Mouse (Mus musculus) embryo, embryonic 9.5 days (tissue): ENCODE measurements at regions not wholly inside any gene's neighbourhood (a gene's known extent, or its start where the extent isn't known, plus 50 kb on each side); places are given as distances from the start of the nearest gene placed in this dataset.
A peak's percentile ranks its signal among the peaks of the same experiment; 100 is the strongest.

Source experiments
- DNase-seq: peaks from one replicate; pipeline ENCODE4 v3.0.0-alpha.2; 2017; ENCODE audit errors: extremely low spot score

DNA sequence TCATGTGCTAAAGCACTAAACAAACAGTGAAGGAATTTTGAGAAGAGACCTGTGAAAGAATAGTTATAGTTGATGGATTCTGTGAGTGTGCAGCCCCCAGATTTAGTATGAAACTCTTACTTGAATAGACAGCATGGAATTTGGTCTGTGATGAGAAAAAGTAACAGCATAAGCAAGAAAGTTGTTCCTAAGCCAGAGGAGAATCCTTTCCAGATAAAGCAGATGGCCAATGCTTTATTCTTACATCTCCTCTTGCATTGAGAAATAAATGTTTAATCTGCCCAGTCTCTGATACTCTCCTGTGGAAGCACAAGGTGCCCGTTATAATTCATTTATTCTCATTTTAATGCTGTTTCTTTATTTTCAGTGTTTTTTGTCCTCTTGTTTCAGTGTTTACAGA is 263.5 kb downstream of the Tecrl start:
- DNase-seq: no peak

DNA sequence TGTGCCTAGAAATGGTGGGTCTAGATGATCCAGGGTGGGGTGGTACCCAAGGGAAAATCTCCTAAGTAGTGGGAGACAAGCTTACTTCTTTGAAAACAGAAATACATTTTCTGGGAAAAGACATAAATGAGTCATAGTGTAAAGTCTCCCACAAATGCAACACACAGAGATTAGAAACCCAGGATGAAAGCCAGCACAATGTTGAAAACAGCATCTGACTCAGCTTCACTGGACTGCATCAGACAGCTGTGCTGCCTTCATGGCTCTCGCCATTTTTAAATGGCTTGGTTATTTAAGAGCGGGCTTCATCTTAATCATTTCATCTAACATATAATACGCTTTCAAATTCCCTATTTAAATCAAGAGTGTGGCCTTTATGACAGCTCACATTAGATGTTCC is 300.2 kb downstream of the Tecrl start:
- no peak for DNase-seq

DNA sequence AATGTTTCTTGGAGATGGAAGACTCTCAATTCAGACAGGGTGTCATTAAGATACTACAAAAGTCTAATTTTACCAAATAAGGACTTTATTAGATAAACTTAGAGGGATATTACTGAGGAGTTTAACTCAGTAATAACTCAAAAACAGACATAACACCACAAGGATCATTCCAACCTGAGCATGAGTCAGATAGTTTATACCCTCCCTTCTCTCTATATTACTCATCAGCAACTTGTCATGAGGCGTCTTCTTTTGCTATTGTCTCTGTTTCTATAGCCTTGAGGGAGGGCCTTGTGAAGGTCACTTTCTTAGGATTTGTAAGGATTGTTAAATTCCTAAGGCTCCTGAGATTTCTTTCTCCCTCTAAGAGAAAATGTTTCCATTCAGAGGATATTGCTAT is 307.8 kb downstream of the Tecrl start:
- no peak for DNase-seq

DNA sequence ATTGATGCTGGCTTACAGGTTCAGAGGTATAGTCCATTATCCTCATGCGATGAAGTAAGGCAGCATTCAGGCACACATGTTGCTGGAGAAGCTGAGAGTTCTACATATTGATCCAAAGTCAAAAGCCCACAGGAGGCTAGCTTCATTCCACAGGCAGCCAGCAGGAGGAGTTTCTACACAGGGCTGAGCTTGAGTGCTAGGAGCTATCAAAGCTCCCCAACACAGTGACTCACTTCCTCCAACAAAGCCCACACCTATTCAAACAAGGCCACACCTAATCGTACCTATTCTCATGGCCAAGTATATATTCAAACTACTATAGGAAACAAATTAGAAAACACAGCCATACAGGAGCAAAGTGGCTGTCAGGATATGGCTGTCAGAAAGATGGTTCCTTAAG is 325.3 kb downstream of the Tecrl start:
- DNase-seq: no peak

DNA sequence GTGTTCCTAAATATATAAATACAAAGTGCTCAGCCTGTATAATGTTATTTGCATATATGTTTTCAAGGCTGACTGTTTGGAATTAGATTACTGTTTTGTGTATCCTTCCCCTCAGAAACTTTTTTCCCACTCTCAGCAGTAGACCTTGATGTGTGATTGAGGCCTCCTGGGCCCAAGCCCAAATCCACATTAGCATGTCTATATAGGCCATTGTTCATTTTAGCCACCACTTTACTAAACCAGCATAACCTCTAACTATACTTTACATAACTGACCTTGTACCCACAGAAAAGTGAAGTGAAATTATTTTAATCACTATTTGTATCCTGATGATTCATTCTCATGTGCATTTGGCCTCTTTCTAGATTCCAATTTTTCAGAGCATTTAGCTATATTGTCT is 349.0 kb downstream of the Tecrl start:
- no peak for DNase-seq

DNA sequence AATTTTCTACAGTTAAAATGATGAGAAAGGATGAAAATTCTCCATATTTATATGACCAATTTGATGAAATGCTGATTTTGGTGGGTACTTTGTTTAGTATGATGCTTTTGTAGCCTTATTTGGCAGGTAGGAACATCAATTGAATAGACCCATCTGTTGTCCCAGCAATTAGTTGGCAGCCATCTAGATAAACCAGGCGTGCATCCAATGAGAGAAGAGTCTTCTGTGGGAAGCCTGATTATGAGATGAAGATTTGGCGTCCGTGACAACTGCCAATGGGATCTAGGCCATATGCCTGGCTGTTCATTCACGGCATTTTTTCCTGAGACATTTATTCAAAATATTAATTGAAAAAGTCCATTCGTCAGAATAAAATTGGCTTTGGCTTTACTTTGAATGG is 365.9 kb downstream of the Tecrl start:
- DNase-seq: no peak

DNA sequence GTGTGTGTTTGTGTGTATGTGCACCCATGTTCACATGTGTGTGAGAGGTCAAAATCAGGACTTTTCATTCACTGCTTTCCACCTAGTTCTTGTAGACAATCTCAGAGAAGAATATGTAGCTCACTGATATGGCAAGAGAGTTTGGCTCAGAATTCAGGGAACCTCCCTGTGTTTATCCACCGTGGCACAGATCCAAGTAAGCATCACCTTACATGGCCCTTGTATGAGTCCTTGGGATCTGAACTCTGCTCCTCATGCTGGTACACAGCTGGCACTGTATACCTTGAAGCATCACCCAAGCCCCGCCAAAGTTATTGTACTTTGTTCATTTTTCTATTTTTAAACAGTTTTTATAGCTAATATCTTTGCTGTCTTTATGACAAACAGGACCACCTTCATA is 385.7 kb downstream of the Tecrl start:
- DNase-seq: no peak

DNA sequence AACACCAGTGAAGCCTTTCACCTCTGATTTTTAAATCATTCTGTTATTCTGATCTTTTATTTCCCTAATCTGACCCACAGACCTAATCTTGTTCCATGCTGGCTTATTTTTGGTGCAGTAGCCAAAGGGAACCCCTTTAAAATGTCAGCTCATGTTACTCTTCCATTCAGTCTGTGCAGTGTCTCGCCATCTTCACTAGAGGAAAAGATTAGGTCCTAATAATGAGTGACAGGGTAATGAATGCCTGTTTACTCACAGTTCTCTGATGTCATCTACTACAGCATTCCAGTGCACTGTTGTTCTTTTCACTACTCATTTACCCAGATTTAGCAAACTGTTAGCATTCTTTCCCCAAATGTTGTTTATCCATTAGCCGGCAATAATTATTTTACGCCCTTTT is 388.2 kb downstream of the Tecrl start:
- no peak for DNase-seq

DNA sequence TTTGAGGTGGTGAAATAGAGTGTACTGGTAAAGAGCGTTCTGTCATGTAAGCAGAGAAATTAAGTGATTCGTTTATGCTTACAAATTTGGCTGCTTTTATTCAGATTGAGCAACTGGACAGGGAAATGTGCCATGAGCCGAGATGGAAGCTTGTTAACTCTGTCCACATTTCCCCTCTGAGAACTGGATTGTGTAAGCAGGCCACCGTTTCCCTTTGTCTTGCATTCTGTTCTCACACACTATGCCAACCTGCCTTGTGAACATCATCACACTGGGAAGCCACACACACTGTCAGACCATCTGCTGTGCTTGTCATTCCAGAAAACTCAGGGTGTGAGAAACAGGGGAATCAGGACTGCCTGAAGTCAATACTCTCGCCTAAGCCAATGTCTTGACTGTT is 388.8 kb downstream of the Tecrl start:
- peak; percentile 2 for DNase-seq

DNA sequence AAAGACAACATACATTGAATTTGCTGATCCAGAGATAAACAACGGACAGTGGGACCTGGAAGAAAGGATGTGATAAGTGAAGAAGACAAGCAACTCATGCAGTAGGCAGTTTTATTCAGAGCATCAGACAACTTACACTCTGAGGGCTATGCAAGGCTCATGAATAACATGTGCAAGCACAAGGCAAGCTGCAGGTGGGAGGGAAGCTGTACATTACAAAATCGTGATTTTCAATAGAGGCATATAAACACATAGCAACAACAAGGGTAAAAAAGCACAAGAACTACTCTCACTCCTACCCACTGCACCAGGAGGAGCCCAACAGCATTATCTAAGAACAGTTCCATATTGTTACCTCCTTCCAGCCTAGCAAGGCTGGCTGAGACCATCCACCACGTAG is 390.5 kb downstream of the Tecrl start:
- DNase-seq: no peak

DNA sequence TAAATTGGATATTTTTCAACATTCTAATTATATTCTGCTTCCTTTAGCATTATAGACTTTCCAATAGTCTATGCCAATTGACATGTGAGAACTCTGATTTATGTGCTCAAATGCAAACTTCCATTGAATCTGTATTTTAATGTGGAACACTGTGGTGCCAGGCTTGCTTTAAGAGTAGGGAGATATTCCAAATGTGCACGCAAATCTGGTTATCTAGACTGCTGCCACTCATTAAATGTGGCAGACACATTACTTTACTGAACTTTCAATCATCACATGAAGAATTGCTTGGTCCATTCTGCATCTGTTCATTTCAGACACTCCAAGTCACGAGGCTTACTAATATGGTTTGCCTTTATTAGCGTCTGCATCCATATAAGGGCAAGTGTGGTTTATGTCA is 399.0 kb downstream of the Tecrl start:
- DNase-seq: no peak

DNA sequence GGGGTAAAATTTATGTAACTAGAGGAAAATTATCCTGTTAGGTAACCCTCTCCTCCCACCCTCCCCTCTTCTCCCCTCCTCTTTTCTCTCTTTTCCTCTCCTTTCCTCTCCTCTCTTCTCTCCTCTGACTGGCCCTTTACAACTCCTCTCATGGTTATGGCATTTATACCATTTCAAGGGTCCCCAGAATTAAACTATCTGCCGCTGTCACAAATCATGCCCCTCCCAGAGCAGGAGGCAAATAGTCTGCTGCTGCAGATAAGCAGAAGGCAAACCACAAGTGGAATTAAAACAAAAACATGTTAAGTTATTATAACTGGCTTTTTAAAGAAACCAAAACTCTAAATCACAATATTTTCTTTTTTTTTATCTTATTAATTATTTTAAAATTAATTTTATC is 407.9 kb downstream of the Tecrl start:
- no peak for DNase-seq

DNA sequence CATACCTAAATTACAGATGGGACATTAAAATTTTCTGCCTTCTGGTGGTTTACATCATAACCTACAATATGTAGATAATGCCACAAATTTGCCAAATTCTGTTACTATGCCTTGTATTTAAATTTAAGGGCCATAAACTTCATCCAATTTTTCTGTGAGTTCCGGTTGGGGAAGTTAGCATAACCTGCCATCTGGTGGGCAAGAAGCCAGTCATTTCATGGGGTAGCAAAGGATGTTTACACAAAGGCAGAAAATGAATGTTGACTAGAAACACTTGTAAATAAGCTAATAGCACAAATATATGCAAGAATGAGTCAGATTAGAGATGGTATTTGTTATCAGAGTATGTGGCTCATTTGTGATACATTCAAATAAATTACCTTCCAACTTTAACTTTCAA is 415.2 kb downstream of the Tecrl start:
- no peak for DNase-seq

DNA sequence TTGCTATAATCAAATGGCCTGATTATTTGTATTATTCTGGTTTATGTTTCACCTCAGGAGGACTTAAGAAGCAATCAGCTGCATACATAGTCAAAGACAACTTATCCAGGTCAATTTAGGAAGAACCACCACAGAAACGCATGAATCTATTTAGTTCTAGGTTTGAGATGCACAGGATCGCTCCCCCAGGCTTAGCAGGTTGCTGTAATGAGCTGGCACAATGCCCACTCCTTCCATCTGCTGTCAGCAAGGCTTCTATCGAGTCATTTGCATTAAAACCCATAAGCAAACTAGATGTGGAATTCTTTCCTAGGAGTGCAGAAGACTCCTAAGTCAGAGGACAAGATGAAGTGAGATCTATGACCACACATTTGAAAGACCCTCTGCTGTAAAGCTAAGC is 455.6 kb downstream of the Tecrl start:
- no peak for DNase-seq

DNA sequence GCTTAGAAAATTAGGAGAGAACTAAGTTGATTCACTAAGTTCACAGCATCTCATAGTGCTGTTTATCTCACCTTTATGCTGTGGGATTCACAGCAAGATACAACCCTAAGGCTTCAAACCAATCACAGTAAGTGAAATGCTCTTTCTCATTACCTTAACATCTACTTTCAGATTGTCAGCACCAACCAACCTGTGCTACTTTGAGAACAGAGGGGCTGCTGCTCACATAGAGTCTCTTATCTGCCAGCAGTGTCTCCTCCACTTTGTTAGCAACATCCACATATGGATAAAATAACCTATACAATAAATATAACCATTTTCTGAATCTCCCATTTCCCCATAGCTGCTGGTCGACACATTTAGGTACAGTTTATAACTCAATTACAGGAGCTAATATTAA is 456.1 kb downstream of the Tecrl start:
- DNase-seq: no peak

DNA sequence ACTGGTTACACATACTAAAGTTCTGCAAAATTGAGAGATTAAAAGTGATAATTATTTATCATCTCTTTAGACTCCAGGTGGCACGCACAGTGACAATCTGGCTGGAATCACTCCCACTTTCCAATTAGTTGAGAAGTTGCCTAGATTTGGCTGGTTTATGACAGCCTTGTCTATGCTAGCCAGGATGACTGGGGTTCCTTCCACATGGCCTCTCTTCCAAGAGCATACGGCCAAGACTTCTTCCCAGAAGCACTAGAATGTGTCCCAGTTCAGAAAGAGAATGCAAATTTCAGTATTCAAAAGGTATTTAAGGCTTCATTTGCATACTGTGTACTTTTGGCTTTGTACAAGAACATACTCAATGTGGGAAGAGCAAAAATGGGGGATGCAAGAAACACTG is 456.6 kb downstream of the Tecrl start:
- no peak for DNase-seq

DNA sequence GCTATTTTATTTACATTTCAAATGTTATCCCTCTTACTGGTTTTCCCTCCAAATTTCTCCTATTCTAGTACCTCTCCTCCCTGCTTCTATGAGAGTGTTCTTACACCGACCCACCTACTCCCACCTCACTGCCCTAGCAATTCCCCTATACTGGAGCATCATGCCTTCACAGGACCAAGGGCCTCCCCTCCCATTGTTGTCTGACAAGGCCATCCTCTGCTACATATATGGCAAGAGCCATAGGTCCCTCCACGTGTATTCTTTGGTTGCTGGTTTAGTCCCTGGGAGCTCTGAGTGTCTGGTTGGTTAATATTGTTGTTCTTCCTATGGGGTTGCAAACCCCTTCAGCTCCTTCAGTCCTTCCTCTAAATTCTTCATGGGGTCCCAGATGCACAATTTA is 485.7 kb downstream of the Tecrl start:
- no peak for DNase-seq

DNA sequence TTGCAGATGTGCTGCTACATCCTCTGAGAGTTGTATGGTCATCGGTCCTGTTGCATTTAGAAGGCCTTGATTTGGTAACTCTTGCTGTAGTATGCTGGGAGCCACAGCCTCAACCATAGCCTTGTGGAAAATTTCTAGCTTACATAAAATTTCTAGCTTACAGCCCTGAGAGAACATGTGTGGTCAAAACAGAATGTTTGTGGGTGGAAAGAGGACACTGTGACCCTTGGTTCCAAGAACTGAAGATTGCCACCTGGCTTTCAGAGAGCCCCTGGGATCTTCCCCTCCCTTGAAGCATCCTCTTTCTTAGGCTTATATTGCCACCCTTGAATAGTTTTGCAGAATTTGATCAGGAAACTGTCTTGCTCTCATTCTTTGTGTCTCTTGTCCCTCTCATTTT is 490.6 kb downstream of the Tecrl start:
- DNase-seq: no peak

DNA sequence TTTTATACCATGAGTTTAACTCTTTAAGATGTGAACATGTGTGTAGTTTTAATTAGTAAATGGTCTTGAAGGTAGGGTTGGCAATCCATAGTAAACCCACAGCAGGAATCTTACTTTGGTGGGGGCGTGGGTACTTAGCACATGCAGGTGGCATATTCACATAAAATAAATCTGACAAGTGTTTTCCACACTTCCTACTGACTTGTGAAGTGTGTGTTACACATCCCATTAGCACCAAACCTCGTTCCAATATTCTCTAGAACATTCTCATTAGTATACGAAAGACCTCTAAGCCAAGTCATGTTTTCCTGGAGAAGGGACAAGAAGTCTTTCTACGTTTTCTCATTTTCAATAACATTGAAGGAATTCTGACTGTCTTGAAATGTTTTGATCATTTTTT is 529.7 kb downstream of the Tecrl start:
- no peak for DNase-seq

DNA sequence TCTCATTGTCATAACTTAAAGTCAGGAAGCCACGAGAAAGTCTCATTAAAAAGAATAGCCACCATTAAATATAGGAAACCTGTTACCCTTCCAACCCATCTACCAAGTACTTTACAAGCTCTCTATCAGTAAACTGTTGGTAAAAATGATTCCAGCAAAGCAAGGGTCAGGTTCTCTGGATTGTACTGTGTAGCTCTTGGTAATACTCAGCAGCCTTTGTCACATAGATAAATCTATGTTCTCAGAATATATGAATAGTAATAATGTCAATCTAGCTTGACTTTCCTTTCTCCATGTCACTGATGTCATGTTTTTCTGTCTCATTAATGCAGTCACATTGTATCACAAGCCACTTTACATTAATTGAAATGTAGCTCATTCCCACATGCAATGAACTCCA is 561.8 kb downstream of the Tecrl start:
- no peak for DNase-seq
